Mouse (Mus musculus): ENCODE measurements around the gene Lpin2. TPM values are rescaled to one million over a fixed set of nuclear protein-coding genes. Genes with fewer than 3 reads are reported as not detected.

Lpin2 gene
- polyA plus RNA-seq, 1 experiment from 2014 or later = 41.8 TPM

DNA sequence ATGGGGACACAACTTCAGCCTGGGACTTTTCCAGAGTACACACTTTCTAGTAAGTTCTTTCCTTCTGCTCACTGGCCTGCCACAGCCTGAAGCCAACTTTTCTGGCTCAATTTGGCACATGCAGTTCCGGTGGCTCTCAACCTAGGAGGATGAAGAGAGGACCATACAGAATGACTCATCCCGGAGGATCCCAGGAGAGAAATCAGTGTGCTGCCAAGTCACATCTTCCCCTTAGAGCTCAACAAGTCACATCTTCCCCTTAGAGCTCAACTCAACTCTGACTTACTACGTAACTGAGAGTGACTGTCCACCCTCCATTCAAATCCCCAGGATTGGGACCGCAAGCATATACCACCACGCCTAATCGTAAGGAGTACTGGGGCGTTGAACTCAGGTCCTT lies 105.2 kb downstream of the Lpin2 start:
- Histone ChIP-seq H3K4me1 (replicated peaks) (no peaks in the 10 kb centered on the region), H3K4me3 (no peak overlapping the region), H3K36me3 (no peaks in the 10 kb centered on the region), H3K27ac (no peak overlapping the region), H3K27me3 (no peaks in the 10 kb centered on the region), H3K9ac (no peak overlapping the region), H3K4me2 (no peak overlapping the region), H3K9me3 (no peaks in the 10 kb centered on the region)
- 96% methylated on average over 7 of the region's 7 CpGs for WGBS
- no peak for ATAC-seq (ENCODE audit: low FRiP score)

DNA sequence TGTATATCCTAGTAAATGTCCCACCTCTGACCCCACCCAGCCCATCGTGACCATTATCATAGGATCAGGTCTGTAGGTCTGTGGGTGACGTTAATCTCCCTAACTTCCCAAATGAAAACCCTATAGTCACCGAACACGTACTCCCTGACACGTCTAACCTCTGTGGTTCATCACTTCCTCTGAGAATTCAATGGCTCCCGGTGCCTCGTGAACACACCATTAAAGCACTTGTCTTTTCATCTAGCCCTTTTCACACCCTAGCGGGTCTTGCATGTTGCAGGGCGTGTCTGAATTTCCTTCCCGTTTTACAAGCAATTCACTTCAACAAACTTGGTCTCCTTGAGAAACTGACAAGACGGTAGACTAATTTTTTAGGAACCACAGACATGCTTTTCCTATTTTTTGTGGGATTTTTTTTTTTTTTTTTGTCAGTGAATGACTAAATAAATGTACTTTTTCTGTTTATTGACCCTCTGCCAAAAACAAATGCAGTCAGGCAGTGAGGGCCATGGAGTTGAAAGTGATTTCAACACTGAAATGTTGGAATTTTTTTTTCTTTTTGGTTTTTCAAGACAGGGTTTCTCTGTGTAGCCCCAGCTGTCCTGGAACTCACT lies 105.9 kb downstream of the Lpin2 start:
- ATAC-seq (ENCODE audit: low FRiP score) = no peak
- H3K36me3 ChIP-seq = no peaks in the 10 kb centered on the region
- no peak overlapping the region for H3K9ac ChIP-seq
- H3K9me3 ChIP-seq = no peaks in the 10 kb centered on the region
- no peak overlapping the region for H3K27ac ChIP-seq
- WGBS = 92% methylated on average over 11 of the region's 11 CpGs
- H3K27me3 ChIP-seq = no peaks in the 10 kb centered on the region
- H3K4me3 ChIP-seq = no peak overlapping the region
- H3K4me2 ChIP-seq = no peak overlapping the region
- H3K4me1 ChIP-seq (replicated peaks) = no peaks in the 10 kb centered on the region

DNA sequence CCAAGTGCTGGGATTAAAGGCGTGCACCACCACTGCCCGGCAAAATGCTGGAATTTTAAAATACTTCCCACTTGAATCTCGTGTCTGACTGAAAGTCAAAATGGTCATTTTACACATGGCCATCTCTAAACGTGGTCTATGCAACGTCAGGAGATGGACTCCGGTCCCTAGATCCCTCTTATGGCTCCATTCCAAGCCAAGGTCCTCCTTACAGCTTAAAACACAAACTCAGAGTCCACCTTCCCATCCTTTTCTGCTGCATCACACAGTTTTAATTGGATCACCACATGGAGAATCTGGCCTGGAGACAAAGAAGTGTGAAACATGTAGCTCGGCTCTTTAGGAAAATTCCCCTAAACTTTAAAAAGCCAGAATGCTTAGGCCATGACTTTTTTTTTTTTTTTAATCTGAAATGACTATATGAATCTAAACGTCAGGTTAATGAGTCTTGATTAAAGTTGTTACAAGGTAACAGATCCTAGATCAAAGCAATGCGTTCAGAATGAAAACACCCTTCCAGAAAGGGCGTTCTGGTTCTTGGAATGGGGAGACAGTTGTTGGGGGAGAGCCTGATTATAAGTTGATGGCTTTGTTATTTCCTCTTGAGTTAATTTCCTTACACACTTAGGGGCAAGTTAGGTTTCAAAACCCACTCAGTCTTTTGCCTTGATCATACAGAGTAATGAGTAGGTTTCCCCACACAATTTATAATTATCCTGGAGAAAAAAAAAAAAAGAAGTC lies 106.6 kb downstream of the Lpin2 start:
- Histone ChIP-seq H3K4me2 (no peak overlapping the region), H3K4me3 (no peak overlapping the region), H3K27ac (no peak overlapping the region), H3K9me3 (no peaks in the 10 kb centered on the region), H3K36me3 (no peaks in the 10 kb centered on the region), H3K9ac (no peak overlapping the region), H3K4me1 (replicated peaks) (no peaks in the 10 kb centered on the region), H3K27me3 (no peaks in the 10 kb centered on the region)
- 93% methylated on average over 10 of the region's 10 CpGs for WGBS
- ATAC-seq (ENCODE audit: low FRiP score) = no peak

DNA sequence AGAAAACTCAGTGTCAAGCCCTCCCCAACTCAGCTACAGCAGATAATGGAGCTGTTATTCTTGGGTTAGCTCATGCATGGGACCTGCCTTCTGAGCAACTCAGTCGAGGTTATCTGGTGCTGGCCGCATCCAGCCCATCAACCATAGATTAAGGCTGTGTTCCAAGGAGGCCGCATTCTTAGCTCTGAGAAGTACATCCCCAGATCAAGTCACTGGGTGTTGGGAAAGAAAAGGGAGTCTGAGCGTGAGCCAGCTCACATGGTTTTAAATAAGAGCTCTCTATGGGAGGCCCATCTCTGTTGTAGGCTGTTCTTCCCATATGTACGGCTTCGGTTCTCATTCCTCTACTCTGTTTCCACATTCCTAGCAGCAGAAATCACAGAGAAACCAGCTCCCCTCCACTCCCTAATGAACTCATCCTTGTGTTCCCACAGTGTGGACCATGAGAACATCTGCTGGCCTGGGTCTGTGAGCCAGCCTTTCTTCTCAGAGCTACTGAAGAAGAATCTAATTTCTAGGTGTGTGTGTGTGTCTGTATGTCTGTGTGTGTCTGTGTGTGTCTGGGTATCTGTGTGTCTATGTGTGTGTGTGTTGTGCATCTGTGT lies 107.3 kb downstream of the Lpin2 start:
- no peak overlapping the region for H3K4me2 ChIP-seq
- WGBS = 83% methylated on average over 6 of the region's 6 CpGs

DNA sequence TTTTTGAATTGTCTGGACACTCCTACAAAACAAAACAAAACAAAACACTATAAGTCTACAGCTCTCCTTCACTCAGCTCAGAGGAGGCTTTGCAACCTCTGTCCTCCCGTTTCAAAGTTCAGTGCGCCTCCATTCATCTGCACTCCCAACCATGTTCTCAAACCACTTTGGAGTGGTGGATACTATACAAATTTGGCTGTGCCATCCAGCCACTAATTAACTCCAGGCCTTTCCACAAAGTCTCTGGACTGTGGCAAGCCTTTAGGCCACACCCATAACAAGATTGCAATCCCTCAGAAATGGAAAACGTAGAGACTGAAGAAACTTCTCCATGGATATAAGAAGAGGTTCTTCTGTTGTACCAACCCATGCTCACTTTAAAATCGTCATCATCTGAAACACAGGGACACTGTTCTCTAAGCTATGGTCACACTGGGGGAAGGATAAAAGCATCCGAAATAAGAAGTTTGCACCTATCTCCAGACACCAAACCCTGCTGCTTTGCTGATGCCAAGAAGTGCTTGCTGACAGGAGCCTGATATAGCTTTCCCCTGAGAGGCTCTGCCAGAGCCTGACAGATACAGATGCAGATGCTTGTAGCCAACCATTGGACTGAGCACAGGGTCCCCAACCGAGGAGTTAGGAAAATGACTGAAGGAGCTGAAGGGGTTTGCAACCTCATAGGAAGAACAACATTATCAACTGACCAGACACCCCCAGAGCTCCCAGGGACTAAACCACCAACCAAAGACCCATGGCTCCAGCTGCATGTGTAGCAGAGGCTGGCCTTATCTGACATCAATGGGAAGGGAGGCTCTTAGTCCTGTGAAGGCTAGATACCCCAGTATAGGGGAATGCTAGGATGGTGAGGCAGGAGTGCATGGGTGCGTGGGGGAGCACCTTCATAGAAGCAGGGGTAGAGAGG lies 108.4 kb downstream of the Lpin2 start:
- H3K4me2 ChIP-seq = no peak overlapping the region
- H3K27me3 ChIP-seq = no peaks in the 10 kb centered on the region
- H3K4me3 ChIP-seq = no peak overlapping the region
- no peaks in the 10 kb centered on the region for H3K4me1 ChIP-seq (replicated peaks)
- H3K9me3 ChIP-seq = no peaks in the 10 kb centered on the region
- H3K36me3 ChIP-seq = no peaks in the 10 kb centered on the region
- no peak for ATAC-seq (ENCODE audit: low FRiP score)
- H3K27ac ChIP-seq = no peak overlapping the region
- 85% methylated on average over 7 of the region's 7 CpGs for WGBS
- H3K9ac ChIP-seq = no peak overlapping the region

More for the DNA sequence above, 107.3 kb downstream of the Lpin2 start:
- ATAC-seq (ENCODE audit: low FRiP score) = no peak
- no peak overlapping the region for H3K9ac ChIP-seq
- H3K27ac ChIP-seq = no peak overlapping the region
- no peaks in the 10 kb centered on the region for H3K9me3 ChIP-seq
- no peak overlapping the region for H3K4me3 ChIP-seq
- no peaks in the 10 kb centered on the region for H3K4me1 ChIP-seq (replicated peaks)
- no peaks in the 10 kb centered on the region for H3K27me3 ChIP-seq
- no peaks in the 10 kb centered on the region for H3K36me3 ChIP-seq

DNA sequence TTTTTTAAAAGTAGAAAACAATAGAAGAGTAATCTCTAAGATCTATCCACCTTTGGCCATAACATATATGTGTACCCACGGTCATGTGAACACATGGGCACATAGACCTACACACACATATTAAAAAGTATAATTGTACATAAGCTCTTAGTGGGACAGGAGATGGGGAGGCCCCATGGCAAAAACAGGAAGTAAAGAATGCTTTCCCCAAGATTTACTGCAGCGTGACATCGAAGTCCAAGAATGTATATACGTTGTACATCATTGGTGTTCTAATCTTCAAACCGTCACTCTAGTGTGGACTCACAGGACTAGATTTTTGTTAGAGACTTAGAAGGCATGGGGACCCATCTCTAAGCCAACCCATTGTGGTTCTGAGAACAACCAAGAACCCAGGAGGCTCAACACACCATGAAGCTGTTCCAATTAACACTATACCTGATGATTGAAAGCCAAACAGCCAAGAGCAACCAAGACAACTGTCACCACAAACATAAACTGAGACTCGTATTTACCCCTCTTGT lies 109.6 kb downstream of the Lpin2 start:
- no peaks in the 10 kb centered on the region for H3K36me3 ChIP-seq
- no peak overlapping the region for H3K27ac ChIP-seq
- no peak overlapping the region for H3K4me2 ChIP-seq
- ATAC-seq (ENCODE audit: low FRiP score) = no peak
- no peak overlapping the region for H3K9ac ChIP-seq
- H3K27me3 ChIP-seq = no peaks in the 10 kb centered on the region
- WGBS = 97% methylated on average over 6 of the region's 6 CpGs
- H3K4me3 ChIP-seq = no peak overlapping the region
- H3K9me3 ChIP-seq = no peaks in the 10 kb centered on the region
- no peaks in the 10 kb centered on the region for H3K4me1 ChIP-seq (replicated peaks)

DNA sequence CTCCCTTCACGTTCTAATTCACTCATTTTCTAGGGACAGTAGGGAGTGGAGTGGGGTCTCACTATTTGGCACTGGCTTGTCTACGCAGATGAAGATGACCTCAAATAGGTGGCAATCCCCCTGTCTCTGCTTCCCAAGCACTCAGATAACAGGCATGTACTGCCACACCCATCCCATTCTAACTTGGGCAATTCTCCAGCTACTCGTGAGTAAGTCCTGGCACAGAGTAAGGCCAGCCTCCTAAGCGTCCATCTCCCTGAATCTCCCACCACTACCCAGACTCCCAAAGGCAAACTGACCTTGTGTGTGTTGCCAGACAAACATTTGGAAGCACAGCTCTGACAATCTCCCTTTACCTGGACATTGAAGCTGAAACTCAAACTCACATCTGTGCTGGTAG lies 110.5 kb downstream of the Lpin2 start:
- Histone ChIP-seq H3K4me3 (no peak overlapping the region), H3K9ac (no peak overlapping the region), H3K4me1 (replicated peaks) (no peaks in the 10 kb centered on the region), H3K4me2 (no peak overlapping the region), H3K27me3 (no peaks in the 10 kb centered on the region), H3K27ac (no peak overlapping the region), H3K36me3 (no peaks in the 10 kb centered on the region), H3K9me3 (no peaks in the 10 kb centered on the region)
- ATAC-seq (ENCODE audit: low FRiP score) = no peak
- WGBS = 87% methylated on average over 4 of the region's 4 CpGs

DNA sequence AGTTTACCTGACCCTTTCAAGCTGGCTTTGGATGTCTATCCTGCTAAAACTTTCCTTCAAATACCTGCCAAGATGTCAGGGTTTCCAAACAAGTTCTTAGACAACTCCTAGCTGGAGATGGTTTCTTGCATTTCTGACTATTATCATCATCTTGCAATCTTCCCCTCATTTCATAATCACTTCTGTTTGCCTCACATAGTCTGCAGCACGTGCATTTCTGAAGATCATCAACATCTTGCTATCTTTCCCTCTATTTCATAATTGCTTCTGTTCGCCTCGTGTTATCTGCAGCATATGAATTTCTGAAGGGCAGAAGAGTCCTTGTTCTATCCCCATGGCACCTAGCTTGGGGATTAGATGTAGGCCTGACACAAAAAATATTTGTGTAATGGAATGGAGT lies 112.2 kb downstream of the Lpin2 start:
- Histone ChIP-seq H3K27me3 (no peaks in the 10 kb centered on the region), H3K4me3 (no peak overlapping the region), H3K27ac (no peak overlapping the region), H3K9me3 (no peaks in the 10 kb centered on the region), H3K36me3 (no peaks in the 10 kb centered on the region), H3K4me1 (replicated peaks) (no peaks in the 10 kb centered on the region), H3K4me2 (no peak overlapping the region), H3K9ac (no peak overlapping the region)
- no peak for ATAC-seq (ENCODE audit: low FRiP score)
- WGBS = 85% methylated on average over 3 of the region's 3 CpGs

Other genes with a start within 250 kb of the Lpin2 start
- 1.2 and 1.6 TPM in 2 replicates for gene Myom1, start 179.9 kb upstream of the Lpin2 start, polyA plus RNA-seq (2015; fragmentation: Nextera tagmentation; extraction: Ambion mirVana)
- gene Myl12a, start 179.7 kb upstream of the Lpin2 start, polyA plus RNA-seq (2015; fragmentation: Nextera tagmentation; extraction: Ambion mirVana) = 153 and 157 TPM in 2 replicates
- 2.2 and 2.9 TPM in 2 replicates for gene Emilin2, start 129.4 kb downstream of the Lpin2 start, polyA plus RNA-seq (2015; fragmentation: Nextera tagmentation; extraction: Ambion mirVana)

Measured in hindbrain, embryonic 13.5 days (tissue).